Mouse (Mus musculus): Measurements from ENCODE around the gene Wdr64. TPM values are rescaled to one million over a fixed set of nuclear protein-coding genes. Genes with fewer than 3 reads are reported as not detected.

The Wdr64 gene
- total RNA-seq, 2 experiments from 2014 or later = not detected

DNA sequence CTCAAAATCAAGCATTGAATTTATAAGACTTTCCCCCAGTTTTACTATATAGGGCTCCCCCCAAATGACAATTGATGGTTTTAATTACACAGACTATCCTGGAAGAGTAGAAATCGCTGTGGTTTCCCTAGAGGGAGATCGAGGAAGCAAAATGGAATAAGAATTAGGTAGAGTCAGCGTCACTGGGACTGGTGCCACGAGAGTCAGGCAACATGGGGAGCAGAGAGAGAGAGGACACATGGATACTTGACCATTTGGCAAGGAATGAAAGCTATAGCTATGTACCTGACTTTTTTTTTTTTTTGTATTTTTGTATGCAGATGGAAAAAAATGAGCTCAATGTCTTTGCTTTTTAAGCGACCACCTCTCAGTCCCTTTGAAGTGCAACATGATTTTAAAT is 110.0 kb downstream of the Wdr64 start:
- Histone ChIP-seq H3K4me3 (no peak overlapping the region), H3K27ac (no peak overlapping the region)
- no peak for DNase-seq (ENCODE audit: low spot score in 2 of 2)
- no peak for TF ChIP-seq CTCF (conservative IDR thresholded peaks at IDR 0.05)

DNA sequence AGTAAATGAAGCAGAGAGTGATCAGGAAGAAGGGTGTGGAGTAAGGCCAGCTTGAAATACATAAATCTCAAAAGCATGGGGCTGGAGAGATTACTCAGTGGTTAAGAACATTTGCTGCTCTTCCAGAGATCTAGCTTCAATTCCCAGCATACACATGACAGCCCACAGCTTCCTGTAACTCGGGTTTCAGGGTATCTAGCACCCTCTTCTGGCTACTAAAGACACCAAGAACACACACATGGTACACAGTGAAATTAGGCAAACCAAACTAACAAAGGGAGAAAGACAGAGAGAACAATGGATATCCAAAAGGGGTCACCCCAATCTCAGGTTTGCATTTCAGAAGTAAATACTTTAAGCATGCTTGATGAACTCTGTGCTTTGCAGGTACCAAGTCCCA is 113.2 kb downstream of the Wdr64 start:
- H3K4me3 ChIP-seq = no peak overlapping the region
- no peak overlapping the region for H3K27ac ChIP-seq
- no peak for DNase-seq (ENCODE audit: low spot score in 2 of 2)
- TF ChIP-seq CTCF (conservative IDR thresholded peaks at IDR 0.05) = no peak

DNA sequence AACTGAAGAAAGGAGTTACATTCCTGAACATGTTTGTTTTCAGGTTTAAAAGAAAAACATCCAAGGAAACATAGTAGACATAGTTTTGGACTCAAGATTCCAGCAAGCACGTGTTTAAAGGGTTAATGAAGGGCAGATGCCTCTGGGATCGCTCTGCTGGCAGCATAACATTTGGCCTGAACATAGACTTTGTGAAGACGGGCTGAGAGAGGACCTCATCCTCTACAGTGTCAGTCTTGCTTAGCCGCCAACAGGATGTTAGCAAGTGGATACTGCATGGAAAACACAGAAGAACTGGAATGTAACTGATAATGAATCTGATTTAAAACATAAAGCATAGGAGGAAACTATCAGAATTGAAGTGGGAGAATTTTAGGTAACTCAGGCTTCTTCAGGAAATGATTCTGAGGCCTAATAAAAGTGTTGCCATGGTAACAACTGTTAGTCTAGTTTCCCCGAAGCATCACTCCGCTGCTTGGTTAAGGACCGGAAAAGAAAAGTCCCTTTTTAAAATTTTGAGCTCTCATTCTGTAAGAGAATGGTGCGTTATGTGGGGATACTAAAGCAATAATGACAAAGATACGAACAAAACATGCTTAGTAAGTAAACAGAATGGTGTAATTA is 125.5 kb downstream of the Wdr64 start:
- no peak for DNase-seq (ENCODE audit: low spot score in 2 of 2)
- TF ChIP-seq CTCF (conservative IDR thresholded peaks at IDR 0.05) = no peak
- H3K27ac ChIP-seq = no peak overlapping the region
- H3K4me3 ChIP-seq = no peak overlapping the region

DNA sequence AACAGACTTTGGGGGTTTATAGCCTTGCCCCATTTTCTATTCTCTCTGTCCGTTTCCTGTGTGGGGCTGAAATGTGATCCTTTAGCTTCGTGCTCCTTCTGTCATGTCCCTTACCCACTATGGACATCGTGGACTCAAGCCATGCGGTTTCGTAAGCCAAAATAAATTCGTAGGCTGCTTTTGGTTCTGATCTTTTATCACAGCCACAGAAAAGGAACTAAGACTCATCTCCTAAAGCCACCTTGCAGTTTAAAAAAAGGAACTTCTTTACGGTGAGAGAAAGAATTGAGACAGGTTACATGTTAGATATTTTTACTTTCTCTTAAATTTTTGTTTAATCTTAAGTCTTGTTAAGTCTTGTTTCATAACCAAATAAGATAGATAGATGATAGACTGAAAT is 130.1 kb downstream of the Wdr64 start:
- no peak overlapping the region for H3K4me3 ChIP-seq
- TF ChIP-seq CTCF (conservative IDR thresholded peaks at IDR 0.05) = no peak
- H3K27ac ChIP-seq = no peak overlapping the region
- DNase-seq (ENCODE audit: low spot score in 2 of 2) = no peak

DNA sequence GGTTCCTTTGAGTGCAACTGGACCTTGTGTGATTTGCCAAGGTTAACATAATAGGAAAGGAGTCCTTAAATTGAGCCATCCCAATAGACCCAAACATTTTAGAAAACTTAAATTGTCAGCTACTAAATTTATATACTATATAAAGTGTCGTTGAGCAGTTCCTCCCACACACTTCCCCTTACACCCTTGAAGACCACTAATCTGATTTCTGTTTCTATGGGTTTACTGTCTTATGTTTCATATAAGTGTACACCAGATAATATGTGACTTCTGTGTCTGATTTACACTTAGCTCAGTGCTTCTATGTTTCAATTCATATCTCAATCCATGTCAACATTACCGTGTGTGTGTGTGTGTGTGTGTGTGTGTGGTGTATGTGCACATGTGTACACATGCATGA is 130.8 kb downstream of the Wdr64 start:
- no peak for TF ChIP-seq CTCF (conservative IDR thresholded peaks at IDR 0.05)
- no peak for DNase-seq (ENCODE audit: low spot score in 2 of 2)
- no peak overlapping the region for H3K4me3 ChIP-seq
- H3K27ac ChIP-seq = no peak overlapping the region

DNA sequence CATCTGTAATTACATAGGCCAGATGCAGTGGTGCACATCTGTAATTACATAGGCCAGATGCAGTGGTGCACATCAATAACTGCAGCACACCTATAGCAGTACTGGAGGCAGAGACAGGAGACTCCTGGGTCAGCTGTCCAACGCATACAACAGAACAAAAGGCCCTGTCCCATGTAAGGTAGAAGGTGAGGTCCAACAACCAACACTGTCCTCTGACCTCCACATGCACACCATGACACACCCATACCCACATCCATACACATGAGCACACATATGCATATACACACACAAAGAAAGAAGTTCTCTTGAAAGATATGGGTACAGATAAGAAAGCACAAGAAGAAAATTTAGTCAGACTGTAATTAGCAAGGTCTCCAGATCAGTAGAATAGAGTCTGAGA is 157.1 kb downstream of the Wdr64 start:
- Histone ChIP-seq H3K27ac (no peak overlapping the region), H3K4me3 (no peak overlapping the region)
- no peak for TF ChIP-seq CTCF (conservative IDR thresholded peaks at IDR 0.05)
- no peak for DNase-seq (ENCODE audit: low spot score in 2 of 2)

Other genes with a start within 250 kb of the Wdr64 start
- gene Rgs7, start 206.1 kb upstream of the Wdr64 start, total RNA-seq (2021) = 10 to 100 TPM; 81.1 to 81.6 TPM
- under 1 TPM in 1 of 2 experiments, not detected in 1; 0.15 TPM for gene Kmo, start 78.2 kb upstream of the Wdr64 start, total RNA-seq (2021)
- gene Fh1, start 73.0 kb upstream of the Wdr64 start, total RNA-seq (2021) = 10 to 100 TPM; 73.2 to 73.6 TPM
- gene Opn3, start 5.8 kb upstream of the Wdr64 start, total RNA-seq (2021) = 1 to 10 TPM; 1.0 to 1.7 TPM
- 1 to 10 TPM; 4.3 TPM for gene Chml, start 5.7 kb upstream of the Wdr64 start, total RNA-seq (2021)
- under 1 TPM; 0.42 to 0.61 TPM for gene Exo1, start 182.0 kb downstream of the Wdr64 start, total RNA-seq (2021)
- gene Gm38100, start 221.7 kb downstream of the Wdr64 start, total RNA-seq (2021) = not detected